Mouse (Mus musculus) heart, postnatal 36 days (tissue): ENCODE measurements around the gene Kmt2d. TPM values are rescaled to one million over a fixed set of nuclear protein-coding genes. Genes with fewer than 3 reads are reported as not detected.

Source experiments
- DNase-seq, 2 experiments: peaks; one replicate each; pipeline ENCODE4 v3.0.0; 2021 to 2022
- intact Hi-C: fragments of 180-260 bp; cut with DNase I; formaldehyde crosslinking; loops from one replicate; pipeline ENCODE4 v1.15.1; 2025
- total RNA-seq, 2 experiments: library from RNA; stranded (reverse); gene quantifications; 2 replicates each; pipeline ENCODE4 v1.2.3; 2021

The Kmt2d gene
- total RNA-seq, 2 experiments from 2014 or later: 56.9 to 60.3 TPM

- DNase-seq: no peak
- intact Hi-C loops: no loop called here
These were observed 20.3 kb upstream of the Kmt2d start for GRCm38 (mm10) chr15:98891198-98891742.

DNA sequence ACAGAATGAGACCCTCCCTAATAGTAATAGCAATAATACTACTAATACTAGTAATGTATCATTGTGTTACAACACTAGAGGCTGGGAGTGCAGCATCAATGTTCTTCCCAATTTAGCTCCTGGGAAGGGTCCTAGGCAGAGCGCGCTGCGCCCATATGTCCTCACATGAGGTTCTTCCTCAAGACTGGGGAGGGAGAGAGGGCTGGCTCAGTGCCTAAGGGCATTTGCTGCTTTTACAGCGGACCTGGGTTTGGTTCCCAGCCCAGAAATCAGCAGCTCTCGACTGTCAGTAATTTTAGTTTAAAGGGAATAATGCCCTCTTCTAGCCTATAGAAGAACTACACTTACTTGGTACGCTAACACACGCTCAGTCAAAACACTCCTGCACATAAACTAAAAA lies 16.5 kb upstream of the Kmt2d start:
- no peak for DNase-seq
- intact Hi-C loops: no loop called here

GRCm38 (mm10) chr15:98886667-98887387 lies 15.8 kb upstream of the Kmt2d start:
- no peak for DNase-seq
- intact Hi-C loops: no loop called here

- intact Hi-C loops: no loop called here
- DNase-seq: no peak
These were observed 13.1 kb upstream of the Kmt2d start for GRCm38 (mm10) chr15:98884106-98884505.

GRCm38 (mm10) chr15:98883661-98884060 lies 12.7 kb upstream of the Kmt2d start:
- DNase-seq: no peak
- intact Hi-C loops: no loop called here

- DNase-seq: no peak
- intact Hi-C loops: no loop called here
These were observed 10.6 kb upstream of the Kmt2d start for GRCm38 (mm10) chr15:98881656-98882008.

DNA sequence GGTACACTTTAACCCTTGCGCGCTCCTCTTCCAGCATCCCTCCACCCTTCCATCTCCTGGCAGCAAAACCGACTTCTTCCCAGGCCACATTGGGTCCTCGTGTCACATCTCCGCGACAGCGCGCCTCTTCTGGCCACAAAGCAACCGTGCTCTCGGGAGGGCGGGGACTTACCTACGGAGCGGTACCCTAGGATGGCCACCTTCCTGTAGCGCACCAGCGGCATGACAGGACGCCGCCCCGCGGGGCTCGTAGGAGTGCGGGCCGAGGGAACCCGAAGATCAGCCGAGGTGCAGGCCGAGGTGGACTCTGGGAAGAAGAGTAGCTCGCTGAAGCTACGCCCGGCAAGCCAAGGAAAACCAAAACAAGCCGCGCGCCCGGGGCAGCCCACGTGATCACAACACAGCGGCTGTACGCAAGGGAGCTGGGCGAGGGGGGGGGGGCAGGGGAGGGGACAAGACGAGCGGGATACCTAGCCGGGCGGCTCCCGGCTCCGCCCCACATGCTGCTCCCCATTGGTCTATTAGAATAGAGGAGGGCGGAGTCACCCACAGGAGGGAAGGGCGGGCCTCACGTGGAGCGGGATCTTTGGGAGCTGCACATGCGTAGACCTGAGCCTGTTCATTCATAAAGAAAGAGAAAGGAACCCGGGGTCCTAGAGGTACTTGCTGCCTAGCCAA lies 10.1 kb upstream of the Kmt2d start:
- peak; percentile 81 to 86 for DNase-seq
- intact Hi-C loops: no loop called here

DNA sequence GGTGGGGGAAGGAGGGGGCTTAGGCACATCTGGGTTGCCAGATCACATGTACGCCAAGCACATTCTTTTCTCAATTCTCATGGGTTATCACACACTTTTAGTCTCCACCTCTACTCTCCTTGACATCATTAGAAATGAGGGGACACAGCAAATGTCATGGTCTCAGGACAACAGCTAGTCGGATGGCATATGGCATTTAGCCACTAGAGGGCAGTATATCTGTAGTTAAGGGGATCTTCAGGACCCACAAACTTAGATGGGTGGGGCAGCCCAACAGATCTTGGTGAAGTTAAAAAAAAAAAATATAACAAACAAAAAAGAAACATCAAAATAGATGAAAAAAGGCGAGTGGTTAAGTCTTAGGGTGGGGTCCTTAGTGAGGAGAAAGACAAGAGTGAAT lies 6.3 kb upstream of the Kmt2d start:
- peak; percentile 65 to 70 for DNase-seq
- intact Hi-C loops: loop anchor here (1.0 to 2.0 kb wide), 2 partner anchors 51 to 117 kb away; no protein-coding TSS in a partner anchor

GRCm38 (mm10) chr15:98871916-98872888 lies 1.2 kb upstream of the Kmt2d start:
- intact Hi-C loops: no loop called here
- peak; percentile 89 to 97 for DNase-seq

DNA sequence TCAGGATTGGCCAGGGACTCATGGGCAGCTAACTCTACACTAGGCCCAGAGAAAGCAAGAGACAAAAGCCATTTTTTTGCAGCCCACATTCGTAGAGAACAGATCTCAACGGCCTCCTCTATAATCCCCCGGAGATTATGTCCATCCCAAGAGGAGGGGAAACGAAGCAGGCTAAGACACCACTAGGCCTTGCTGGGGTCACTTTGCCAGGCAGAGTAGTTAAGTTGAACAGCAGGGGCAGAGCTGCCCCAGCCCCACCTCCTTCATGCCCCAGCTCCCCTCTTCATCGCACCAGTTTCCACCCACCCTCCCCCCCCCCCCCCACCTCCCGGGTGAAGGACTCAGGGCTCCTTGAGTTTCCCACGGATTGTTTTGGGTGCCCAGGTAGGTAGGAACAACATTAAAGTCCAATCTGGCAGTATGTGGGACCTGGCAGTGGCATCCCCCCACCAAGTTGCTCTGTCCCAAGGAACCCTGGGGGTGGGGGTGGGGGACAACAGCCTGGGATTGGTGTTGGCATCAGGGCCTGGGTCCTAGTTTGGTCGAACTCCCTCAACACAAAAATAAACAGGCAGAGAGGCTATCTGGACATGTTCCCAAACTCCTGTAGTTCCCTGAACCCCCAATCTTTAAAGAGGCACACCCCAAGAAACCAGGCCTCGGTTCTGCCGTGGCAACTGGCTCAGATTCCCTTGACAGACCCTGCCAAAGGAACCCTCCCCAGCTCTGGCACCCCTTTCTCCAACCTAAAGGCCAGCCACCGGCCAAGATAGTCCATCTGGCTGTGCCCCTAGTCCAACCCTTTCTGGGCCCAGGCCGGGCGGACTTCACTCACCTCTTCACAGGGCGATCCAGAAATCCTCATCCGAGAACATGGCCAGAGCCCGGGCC lies 580 bp downstream of the Kmt2d start:
- peak; percentile 42 to 47 for DNase-seq
- intact Hi-C loops: loop anchor here (1.0 kb wide), 1 partner anchor 38 kb away; no protein-coding TSS in a partner anchor

GRCm38 (mm10) chr15:98869342-98870178 lies 1.4 kb downstream of the Kmt2d start:
- no peak for DNase-seq
- intact Hi-C loops: loop anchor here (1.0 kb wide), 1 partner anchor 37 kb away; no protein-coding TSS in a partner anchor

- no peak for DNase-seq
These were observed 2.5 kb downstream of the Kmt2d start for GRCm38 (mm10) chr15:98868346-98869063.

GRCm38 (mm10) chr15:98867321-98867720 lies 3.7 kb downstream of the Kmt2d start:
- DNase-seq: peak; percentile 50 to 58
- intact Hi-C loops: no loop called here

More at GRCm38 (mm10) chr15:98868346-98869063, 2.5 kb downstream of the Kmt2d start:
- intact Hi-C loops: no loop called here

GRCm38 (mm10) chr15:98866501-98866900 lies 4.5 kb downstream of the Kmt2d start:
- intact Hi-C loops: no loop called here
- no peak for DNase-seq

DNA sequence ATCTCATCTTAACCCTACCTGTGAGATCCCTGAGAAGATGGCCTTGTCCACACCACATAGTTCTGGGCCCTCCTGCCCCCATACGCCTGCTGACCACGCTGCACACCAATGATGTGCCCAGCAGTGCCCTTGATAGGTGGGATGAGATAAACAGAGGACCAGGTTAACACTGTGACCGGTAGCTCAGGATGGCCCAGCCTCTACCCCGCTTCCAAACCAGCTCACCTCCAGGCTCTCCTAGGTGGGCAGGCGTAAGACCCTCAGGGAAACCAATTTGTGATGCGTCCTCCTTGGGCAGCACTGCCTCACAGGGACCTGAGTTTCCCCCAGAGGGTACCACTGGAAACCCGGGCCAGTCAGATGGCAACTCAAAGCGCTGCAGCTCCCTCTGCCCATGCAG lies 5.2 kb downstream of the Kmt2d start:
- intact Hi-C loops: no loop called here
- no peak for DNase-seq

DNA sequence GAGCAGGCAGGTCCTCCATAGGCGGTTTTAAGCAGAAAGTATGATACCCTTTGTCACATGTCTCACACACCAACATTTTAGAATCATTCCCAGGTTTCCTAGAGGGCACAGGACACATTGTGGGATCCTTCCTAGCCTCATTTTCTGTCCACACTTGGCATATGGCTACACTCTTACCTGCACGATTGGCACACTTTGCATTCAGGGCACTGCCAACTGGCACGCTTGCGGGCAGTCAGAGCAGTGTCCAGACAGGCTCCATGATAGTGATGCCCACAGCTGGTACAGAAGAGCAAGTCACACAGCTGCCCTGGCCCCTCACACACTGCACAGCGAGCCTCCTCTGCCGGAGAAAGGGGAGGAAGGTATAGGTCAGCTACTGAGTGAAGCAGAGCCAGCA lies 6.1 kb downstream of the Kmt2d start:
- intact Hi-C loops: no loop called here
- DNase-seq: no peak

GRCm38 (mm10) chr15:98863451-98863958 lies 7.5 kb downstream of the Kmt2d start:
- DNase-seq: no peak
- intact Hi-C loops: no loop called here
